Comparison of ENCODE assay signal across 20 mouse cellular contexts in genomic region chr10:40354556-40354955, GRCm38 (mm10). TPM values are rescaled to one million over a fixed set of nuclear protein-coding genes. Genes with fewer than 3 reads are reported as not detected.
DNase-seq lines count a peak whose midpoint lies in the region; ATAC-seq and TF ChIP-seq lines count a peak whose summit lies in the region.
"Had no signal": no experiment of that assay in that cellular context is flagged by ENCODE, and none has a peak within 500 bp of the region (broad histone marks: within the 10 kb centered on the region; RNA-seq: fewer than 3 reads in every experiment).

No protein-coding gene starts in this region.

- H3K4me2 ChIP-seq in heart, embryonic 11.5 days = no peak overlapping the region
- H3K4me2 ChIP-seq: embryonic facial prominence, embryonic 12.5 days; forebrain, embryonic 15.5 days; hindbrain, embryonic 14.5 days; intestine, embryonic 15.5 days had no signal

- H3K36me3 ChIP-seq in heart, embryonic 11.5 days (ENCODE audit: control insufficient read depth, insufficient read depth, low read length) = no peaks in the 10 kb centered on the region
- H3K36me3 ChIP-seq in E14TG2a.4 (ENCODE audit: insufficient read depth, low read length) = peaks cover 8% of the 10 kb centered on the region
- H3K36me3 ChIP-seq: embryonic facial prominence, embryonic 12.5 days; forebrain, embryonic 15.5 days; hindbrain, embryonic 10.5 days; intestine, embryonic 15.5 days had no signal

- WGBS in heart, embryonic 11.5 days (ENCODE audit: insufficient replicate concordance) = 46% methylated on average over 1 of the region's 1 CpGs

- H3K27ac ChIP-seq in heart, embryonic 11.5 days (ENCODE audit: low read depth, low read length) = no peak overlapping the region
- H3K27ac ChIP-seq: embryonic facial prominence, embryonic 12.5 days; forebrain, embryonic 15.5 days; hindbrain, embryonic 10.5 days; hindbrain, embryonic 14.5 days; intestine, embryonic 15.5 days had no signal

- H3K9me3 ChIP-seq in heart, embryonic 11.5 days (replicated peaks; ENCODE audit: control insufficient read depth, low read length) = no peaks in the 10 kb centered on the region
- no peaks in the 10 kb centered on the region for H3K9me3 ChIP-seq in E14TG2a.4 (ENCODE audit: low read length)
- H3K9me3 ChIP-seq: embryonic facial prominence, embryonic 12.5 days; forebrain, embryonic 15.5 days; hindbrain, embryonic 10.5 days; intestine, embryonic 15.5 days had no signal

- no peak overlapping the region for H3K9ac ChIP-seq in heart, embryonic 11.5 days (ENCODE audit: low read depth, low read length)
- H3K9ac ChIP-seq: embryonic facial prominence, embryonic 12.5 days; forebrain, embryonic 15.5 days; hindbrain, embryonic 14.5 days; intestine, embryonic 15.5 days had no signal

- H3K27me3 ChIP-seq in heart, embryonic 11.5 days (ENCODE audit: control insufficient read depth, insufficient read depth, low read length) = no peaks in the 10 kb centered on the region
- H3K27me3 ChIP-seq in E14TG2a.4 (ENCODE audit: insufficient read depth, low read length) = no peaks in the 10 kb centered on the region
- H3K27me3 ChIP-seq: embryonic facial prominence, embryonic 12.5 days; forebrain, embryonic 15.5 days; intestine, embryonic 15.5 days had no signal

- H3K4me1 ChIP-seq in heart, embryonic 11.5 days (ENCODE audit: control insufficient read depth, insufficient read depth, low read length) = peaks cover 8% of the 10 kb centered on the region
- peaks cover 71% of the 10 kb centered on the region for H3K4me1 ChIP-seq in E14TG2a.4 (replicated peaks; ENCODE audit: low read depth, low read length)

- DNase-seq in heart, adult 11 months = peak; percentile 81
- peak; percentile 90 for DNase-seq in 416B (ENCODE audit: low read depth)
- DNase-seq in adrenal gland, postnatal 36 days = peak; percentile 42 to 43
- DNase-seq in kidney, postnatal 10 days = no peak
- no peak for DNase-seq in urinary bladder, postnatal 25 days (ENCODE audit: low spot score)
- DNase-seq: B cell, adult 2 months; cerebellum, adult 18-20 months; cerebellum, adult 9-11 months; cerebellum, postnatal 36 days; gastrocnemius, postnatal 10 days; heart, postnatal 10 days; kidney, adult 18-20 months had no signal

- TF ChIP-seq CTCF in E14TG2a.4 (conservative IDR thresholded peaks at IDR 0.05; ENCODE audit: low read length) = no peak

- no peak overlapping the region for H3K4me3 ChIP-seq in heart, embryonic 11.5 days (ENCODE audit: low read depth, low read length)
- peak overlapping the region; percentile 24; the same call in 1 of the 2 replicates for H3K4me3 ChIP-seq in E14TG2a.4 (replicated peaks; ENCODE audit: low read length)
- H3K4me3 ChIP-seq: embryonic facial prominence, embryonic 12.5 days; forebrain, embryonic 15.5 days; hindbrain, embryonic 10.5 days; intestine, embryonic 15.5 days had no signal

- ATAC-seq in heart, embryonic 11.5 days (replicated peaks; ENCODE audit: insufficient number of reproducible peaks, low FRiP score, low TSS enrichment) = no peak
- ATAC-seq: CD4-positive, CD25-positive, alpha-beta regulatory T cell, adult 4 months; forebrain, embryonic 15.5 days; intestine, embryonic 15.5 days had no signal

RNA-seq across cellular contexts. Expression of gene Cdk19, which starts 15.2 kb away (rescaled TPM):
- 6.4 and 8.1 TPM in 2 replicates for polyA plus RNA-seq in heart, embryonic 11.5 days (2014; fragmentation: Nextera tagmentation; extraction: Ambion mirVana)
- 10 to 100 TPM in 1 of 2 experiments, 1 to 10 TPM in 1; 7.6 to 17.1 TPM for total RNA-seq in adrenal gland, postnatal 36 days (2021)

RNA-seq across cellular contexts. Expression of gene Amd1, which starts 52.6 kb away (rescaled TPM):
- 64.6 and 68.3 TPM in 2 replicates for polyA plus RNA-seq in heart, embryonic 11.5 days (2014; fragmentation: Nextera tagmentation; extraction: Ambion mirVana)
- 10 to 100 TPM; 40.9 to 47.8 TPM for total RNA-seq in adrenal gland, postnatal 36 days (2021)

Comparison
In these comparisons a context has a peak if more than half of its experiments do, and no peak if none do; other contexts are left out.
1. DNase-seq: peak in heart, adult 11 months (single experiment), 416B (single experiment) and adrenal gland, postnatal 36 days (2 of 2); none in kidney, postnatal 10 days (single experiment) and urinary bladder, postnatal 25 days (single experiment).